Mouse (Mus musculus) adrenal gland, adult (tissue): ENCODE data around the gene Zfp36l2.
"Not testable (repeated sequence)": the region's sequence is repeated elsewhere in the genome, so short reads cannot be mapped to it uniquely, and the experiment has no call there.

ENCODE experiments used
- DNase-seq, 2 experiments: peaks; one replicate each; pipeline ENCODE4 v3.0.0; 2022 to 2023; ENCODE audit warnings: low spot score in 1 of 2; ENCODE audit not compliant: inconsistent age in 2 of 2

Gene Zfp36l2

DNA sequence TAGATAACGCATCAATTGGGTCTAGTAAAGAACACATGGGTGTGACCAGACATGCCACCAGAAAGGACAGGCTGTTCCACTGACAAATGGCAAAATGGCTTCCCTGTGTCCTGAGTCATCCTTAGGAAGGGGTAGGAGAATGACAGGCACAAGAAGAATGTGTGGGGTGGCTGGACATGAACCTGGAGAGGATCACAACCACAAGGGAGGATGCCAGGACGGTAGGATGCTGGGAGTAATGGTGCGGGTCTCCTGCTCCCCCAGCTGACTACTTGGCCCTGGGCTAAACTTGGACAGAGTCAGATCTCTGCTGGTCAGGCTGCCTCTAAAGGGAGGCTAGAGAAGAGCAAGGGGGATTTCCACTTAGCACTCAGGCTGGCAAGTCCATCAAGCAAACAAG is 8.1 kb upstream of the Zfp36l2 start:
- peak; percentile 47 to 66 for DNase-seq

DNA sequence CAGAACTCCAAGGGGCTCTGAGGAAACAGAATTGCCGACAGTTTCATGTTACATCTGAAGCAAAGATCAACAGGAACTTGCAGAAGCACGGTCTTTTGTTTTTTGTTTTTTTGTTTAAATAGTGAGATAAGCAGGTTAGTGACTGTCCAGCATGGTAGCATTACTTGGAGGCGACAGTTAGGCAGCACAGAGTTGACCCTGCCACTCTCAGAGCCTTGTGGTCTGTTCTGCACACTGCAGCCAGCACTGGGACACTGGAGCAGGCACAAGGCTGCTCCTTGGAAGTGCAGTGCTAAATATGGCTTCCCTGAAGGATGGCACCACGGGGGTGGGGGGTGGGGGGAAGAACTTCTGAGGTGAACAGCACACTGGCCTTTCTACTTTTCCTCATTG is 7.3 kb upstream of the Zfp36l2 start:
- peak in 1 of 2 experiments; percentile 4 for DNase-seq

DNA sequence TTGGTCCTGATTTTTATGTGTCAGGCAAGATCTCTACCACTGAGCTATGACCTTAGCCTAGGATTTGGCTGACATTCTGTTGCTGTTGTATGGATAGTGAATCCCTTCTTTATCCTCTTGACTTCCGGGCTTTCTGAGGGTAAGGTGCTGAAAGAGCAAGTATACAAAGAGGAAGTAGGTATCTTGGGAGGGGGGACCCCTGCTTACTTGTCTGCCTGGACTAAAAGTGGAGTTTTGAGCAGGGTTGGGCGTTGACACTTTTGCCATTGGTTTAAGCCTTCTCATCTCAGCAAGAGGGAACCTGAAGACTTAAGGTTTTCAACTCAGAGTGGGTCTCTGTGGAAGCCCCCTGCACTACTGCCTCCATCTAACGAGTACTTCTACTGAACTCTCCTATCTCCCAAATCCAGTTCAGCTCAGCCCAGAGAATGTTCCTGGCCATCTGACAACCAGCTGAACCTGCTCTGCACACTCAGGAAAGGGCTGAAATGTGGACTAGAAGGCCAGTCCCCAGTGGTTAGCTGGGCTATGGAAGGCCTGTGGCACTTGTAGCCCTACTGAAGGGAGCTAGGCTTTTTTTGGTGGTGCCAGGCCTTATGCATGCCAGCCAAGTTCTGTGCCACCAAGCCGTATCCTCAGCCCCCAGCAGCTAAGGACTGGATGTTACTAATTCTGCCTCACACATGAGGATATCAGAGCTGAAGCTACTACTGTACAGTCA is 6.7 kb upstream of the Zfp36l2 start:
- peak in 1 of 2 experiments; percentile 4 for DNase-seq

DNA sequence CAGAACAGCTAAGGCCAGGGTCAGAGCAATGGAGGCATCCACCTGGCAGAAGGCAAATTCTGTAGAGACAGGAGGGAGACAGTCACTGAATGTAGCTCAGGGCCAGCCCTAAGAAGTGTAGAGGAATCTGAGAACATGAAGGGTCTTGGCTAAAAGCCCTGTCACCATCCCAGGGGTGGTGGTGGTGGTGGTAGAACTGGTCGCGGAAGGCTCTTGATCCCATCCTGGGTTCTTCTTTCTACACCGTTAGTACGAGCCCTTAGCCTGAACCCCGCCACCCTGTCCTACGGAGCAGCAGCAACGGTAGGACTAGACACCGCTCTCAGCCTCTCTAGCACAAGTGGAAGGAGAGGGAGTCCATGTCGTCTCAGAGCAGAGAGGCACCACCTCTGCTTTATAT is 5.7 kb upstream of the Zfp36l2 start:
- peak; percentile 7 to 25 for DNase-seq

DNA sequence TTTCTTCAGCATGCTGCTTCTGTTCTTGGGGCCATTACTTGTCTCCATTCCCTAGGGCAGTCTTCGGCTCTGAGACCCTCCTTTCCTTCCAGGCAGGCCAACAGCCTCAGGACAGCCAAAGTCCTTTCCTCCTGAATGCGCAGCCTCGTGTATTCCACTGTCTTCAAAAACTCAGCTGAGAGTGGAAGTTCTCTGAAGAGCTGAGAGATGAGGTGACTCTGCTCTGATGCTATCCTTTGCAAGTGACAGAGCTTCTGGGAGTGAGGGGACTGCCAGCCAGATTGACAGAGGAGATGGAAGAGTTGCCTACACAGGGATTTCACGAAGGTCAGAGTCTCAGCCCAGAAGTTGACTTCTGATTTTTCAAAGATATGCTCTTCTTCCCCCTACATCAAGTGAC is 4.2 kb upstream of the Zfp36l2 start:
- peak in 1 of 2 experiments; percentile 26 for DNase-seq

DNA sequence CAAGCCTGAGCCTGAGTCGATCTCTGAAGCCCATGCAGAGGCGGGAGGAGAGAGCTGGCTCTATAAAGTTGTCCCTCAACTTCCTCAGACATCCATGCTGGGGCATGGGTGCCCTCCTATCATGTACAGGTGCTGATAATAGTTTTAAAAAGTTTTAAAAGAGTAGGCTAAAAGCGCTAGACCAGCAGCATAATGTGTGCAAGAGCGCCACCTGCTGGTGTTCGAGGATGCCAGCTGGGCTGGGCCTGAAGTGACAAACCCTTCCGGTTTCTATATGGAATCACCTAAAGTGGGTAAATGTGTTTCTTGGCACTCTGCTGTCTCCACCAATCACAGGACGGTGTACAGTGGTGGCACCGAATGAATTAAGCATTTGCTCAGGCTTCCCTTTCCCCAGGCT is 3.1 kb upstream of the Zfp36l2 start:
- peak; percentile 79 to 93 for DNase-seq

DNA sequence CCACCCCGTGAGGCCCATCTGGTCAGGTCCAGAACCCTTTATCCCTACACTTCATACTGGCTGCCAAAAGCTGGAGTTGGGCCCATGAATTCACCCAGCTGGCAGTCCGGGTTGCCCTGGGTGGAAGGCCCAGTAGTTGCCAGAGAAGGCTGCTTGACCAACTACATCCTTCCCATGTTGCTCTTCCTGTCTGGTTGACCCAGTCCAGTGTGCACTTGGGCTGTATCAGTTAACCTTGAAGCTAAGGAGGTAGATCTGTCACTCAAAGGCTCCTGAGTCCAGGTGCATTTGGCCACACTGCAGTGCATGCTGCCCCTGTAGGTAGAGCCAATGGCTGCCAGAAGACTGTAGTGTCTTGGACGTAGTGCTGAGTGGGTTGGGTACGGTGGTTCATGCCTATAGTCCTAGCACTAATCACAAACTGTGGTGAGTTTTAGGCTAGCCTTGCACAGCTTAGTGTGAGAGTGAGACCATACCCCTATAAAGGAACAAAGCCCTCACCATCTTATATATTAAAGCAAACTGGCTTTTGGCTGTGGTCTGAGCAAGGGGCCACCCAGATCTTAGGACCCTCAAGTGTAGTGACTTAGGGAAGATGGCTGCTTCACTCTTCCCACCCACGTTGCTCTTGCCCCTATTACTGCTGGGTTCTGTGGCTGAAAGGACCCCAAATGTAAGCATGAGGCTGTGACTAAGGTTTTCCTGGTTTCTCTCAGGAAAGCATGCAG is 1.5 kb upstream of the Zfp36l2 start:
- DNase-seq, result peak; percentile 57 to 82

DNA sequence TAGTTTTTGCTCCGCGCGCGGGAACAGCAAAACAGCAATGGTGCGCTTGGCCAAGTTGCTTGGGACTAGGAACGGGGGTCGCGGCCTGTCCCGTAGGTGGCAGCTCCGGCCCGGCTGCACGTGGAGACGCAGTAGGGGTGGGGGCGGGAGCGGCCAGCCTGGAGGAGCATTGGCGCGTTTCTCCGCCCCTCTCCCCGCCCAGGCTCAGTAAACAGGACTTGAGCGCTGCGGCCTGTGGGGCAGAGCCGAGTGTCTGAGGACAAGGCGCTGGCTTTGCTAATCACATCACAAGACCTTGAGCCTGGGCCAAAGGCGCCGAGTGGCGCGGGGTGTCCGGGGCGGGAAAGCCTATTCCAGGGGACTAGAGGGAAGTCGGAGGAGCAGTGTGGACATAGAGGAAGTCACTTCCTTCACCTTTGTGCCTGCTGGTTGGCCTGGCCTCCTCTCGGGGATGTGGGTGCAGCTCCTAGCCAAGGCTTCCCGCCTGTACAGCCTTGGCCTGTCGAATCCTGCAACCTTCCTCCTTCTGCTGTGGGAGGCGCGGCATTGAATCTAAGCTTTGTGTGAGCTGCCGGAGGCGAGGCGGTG is 721 bp upstream of the Zfp36l2 start:
- DNase-seq, result peak; percentile 97 to 99

DNA sequence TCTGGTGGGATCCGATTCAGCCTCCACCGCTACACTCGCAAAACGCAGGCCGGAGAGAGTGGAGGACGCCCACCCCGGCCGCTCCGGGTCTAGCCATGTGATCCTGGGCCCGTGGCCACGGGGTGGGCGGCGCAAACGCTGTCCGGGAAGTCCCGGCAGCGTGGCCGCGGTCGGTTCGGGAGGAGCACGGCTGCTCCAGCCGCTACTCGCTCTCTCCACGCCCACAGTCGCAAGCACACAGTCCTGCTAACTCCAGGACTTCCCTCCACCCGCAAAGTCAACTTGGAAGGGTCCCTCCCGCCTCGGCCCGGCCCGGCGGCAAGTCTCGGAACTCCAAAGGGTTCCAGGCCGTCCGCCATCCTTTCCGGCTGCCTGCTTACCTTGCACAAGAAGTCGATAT is 483 bp downstream of the Zfp36l2 start:
- not testable (repeated sequence) for DNase-seq

DNA sequence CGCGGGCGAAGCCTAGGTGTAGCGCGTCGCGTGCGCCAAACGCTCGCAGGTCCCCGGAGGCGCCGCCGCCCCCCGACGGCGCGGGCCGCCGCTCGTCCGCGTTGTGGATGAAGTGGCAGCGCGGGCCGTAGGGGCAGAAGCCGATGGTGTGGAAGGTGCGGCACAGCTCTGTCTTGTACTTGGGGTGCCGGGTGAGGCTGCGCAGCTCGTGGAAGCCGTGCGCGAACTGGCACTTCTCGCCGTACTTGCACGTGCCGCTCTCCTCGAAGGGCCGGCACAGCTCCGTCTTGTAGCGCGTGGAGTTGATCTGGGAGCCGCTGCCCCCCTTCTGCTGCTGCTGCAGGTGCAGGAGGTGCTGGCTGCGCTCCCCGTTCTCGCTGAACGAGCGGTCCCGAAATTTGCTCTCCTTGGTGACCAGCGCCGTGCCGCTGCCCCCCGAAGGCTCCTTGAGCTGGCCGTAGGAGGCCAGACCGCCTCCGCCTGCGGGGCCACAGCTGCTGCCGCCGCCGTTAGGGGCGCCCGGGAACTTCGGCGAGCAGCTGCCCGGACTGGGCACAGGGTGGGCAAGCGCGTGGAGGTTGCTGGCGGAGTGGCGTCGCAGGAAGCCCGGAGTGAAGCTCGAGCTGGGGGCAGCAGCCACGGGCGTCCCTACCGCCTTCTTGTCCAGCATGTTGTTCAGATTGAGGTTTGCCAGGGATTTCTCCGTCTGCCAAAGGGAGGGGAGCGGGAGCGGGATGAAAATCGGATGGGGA is 1.1 kb downstream of the Zfp36l2 start:
- peak; percentile 79 to 92 for DNase-seq

DNA sequence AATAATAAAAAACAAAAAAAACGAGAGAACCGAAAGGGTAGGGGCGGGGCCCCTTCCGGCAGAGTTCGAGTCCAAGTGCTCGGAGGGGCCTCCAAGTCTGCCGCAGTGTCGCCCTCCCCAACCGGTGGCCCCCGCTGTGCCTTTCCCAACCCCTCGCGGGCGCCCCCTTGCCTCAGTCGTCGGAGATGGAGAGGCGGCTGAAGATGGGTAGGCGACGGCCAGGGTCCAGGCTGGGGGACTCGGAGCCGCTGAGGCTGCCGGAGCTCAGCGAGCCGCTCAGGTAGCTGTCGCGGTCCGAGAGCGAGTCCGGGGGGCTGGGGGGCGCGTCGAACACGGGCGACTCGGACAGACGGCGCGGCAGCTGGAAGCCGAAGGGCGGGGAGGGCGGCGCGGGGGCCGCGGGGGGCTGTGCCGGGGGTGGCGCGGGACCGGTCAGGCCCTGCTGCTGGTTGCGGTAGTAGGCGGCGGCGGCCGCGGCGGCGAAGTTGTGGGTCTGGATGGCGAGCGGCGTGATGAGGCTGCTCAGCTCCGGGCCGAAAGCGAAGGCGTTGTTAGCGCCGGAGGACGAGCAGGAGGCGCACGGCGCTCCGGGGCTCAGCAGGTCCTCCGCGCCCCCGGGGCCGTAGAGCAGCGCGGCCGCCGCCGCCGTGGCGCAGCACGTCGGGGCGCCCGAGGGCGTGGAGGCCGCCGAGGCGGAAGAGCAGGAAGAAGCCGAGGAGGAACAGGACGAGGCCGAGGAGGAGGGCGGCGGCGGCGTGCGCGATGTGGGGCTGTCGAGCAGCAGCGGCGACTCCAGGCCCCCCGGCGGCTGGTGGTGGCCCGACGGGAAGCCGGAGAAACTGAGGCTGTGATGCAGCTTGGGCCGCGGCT is 1.9 kb downstream of the Zfp36l2 start:
- peak; percentile 72 to 86 for DNase-seq

DNA sequence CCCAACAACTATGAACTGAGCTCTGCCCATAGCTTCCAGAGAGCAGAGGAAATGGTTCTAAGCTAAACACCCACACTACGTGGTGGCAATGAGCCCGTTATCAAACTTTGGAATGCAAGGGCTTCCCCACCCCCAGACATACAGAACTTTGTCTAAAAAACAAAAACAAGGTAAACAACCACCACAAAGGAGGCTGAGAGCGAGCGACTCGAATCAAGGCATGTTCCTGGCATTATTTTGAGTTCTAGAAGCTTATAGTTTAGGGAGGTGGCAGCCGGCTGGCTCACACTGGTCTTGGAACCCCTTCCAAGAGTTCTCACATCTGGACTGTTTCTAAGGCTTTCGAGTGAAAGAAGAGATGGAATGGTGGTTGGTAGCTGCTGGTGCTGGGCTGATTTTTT is 2.7 kb downstream of the Zfp36l2 start:
- DNase-seq, result peak; percentile 31 to 83

DNA sequence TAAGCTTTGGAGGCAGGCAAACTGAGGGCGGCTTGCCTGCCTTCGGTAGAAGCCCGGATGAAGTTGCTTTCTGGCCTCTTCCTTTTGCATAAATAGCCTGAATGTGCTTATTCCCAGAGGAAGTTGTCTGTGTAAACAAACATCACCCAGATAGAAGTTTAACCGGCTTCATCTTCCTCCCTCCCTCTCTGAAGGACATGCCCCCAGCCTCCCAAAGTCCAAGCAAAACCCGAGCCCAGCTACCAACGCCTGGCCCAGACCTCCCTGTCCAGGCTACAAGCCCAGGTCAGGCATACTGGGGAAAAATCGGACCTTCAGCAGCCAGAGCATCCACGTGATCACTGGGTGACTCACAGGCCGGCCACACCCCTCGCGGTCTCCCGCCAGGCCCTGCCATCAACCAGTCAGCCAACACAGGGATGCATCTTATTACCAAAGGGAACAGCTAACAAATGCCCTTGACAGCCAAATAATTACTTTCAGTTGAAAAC is 4.4 kb downstream of the Zfp36l2 start:
- DNase-seq, result peak; percentile 96 to 98

DNA sequence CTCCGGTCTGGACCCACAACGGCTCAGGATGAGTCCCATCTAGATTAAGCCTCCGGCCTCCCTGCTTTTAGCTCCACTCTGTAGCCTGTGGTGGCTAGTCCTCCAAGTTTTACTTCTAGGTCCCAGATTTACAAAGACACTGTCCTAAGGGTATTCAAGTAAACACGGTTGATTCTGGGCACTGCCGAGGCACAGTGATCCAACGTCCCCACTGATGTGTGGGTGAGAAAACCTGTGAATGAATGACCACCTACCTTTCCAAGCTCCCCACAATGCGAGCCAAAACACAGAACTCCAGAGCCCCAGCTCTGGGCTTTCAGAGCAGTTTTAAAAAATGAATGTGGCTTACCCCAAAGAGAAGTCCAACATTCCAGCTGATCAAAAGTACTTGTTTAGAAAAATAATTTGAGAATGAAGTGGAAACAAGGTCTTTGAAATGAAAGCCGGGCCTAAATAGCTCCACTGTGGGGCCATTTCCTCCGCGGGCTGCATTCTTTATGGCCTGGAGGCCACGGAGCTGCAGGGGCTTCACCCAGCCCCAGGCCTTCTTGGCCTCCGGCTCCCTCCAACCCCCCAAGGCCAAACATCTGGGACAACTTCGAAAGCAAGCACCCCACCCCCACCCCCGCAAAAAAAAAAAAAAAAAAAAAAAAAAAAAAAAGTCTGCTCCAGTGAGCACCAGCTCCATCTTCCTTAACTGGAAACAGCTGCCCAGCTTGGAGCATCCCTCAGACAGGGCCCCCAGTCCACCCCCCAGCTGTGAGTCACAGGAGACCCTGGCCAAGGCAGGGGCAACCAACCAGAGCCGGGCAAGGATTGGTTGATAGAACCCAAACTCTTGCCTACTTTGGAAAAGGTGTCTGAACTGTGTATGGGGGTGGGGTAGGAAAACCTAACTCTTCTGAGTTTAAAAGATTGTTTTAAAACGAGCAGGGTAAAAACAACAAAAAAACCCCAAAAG is 5.2 kb downstream of the Zfp36l2 start:
- peak; percentile 49 to 71 for DNase-seq

DNA sequence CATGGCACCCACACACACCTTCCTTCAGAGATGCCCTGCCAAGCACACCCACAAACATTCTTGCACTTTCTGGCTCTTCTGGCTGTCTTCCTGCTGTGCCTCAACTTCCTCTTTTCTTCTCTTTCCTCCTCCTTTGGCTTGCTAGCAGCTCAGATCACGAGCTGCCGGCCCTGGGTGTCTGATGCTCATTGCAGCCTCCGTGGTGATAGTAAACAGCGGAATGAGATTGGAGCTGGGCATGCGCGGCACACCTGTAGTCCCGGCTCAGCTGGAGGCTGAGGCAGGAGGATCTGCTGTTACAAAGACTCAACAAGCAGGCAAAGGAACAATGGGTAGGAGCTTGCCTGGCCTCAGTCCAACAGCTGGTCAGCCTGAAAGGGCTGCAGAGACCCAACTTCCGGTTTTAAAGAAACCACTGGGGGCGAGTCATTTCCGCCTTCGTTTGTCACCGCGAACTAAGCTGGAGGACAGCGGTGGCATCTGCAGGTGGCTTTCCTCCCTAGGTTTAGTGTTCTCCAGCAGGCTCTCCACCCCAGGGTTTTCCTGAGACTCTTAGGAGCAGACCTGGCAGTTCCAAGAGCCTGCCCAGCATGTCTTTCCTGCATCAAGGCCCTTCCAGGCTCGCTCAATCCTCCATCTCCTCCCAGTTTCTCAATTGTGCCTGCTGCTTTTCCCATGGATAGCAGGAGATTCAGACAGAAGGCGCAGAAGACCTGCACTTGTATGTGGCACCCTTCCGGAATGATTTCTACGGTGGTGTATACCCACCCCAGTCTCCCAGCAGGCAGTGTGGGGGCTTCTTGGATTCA is 6.0 kb downstream of the Zfp36l2 start:
- DNase-seq, result peak; percentile 63 to 79

DNA sequence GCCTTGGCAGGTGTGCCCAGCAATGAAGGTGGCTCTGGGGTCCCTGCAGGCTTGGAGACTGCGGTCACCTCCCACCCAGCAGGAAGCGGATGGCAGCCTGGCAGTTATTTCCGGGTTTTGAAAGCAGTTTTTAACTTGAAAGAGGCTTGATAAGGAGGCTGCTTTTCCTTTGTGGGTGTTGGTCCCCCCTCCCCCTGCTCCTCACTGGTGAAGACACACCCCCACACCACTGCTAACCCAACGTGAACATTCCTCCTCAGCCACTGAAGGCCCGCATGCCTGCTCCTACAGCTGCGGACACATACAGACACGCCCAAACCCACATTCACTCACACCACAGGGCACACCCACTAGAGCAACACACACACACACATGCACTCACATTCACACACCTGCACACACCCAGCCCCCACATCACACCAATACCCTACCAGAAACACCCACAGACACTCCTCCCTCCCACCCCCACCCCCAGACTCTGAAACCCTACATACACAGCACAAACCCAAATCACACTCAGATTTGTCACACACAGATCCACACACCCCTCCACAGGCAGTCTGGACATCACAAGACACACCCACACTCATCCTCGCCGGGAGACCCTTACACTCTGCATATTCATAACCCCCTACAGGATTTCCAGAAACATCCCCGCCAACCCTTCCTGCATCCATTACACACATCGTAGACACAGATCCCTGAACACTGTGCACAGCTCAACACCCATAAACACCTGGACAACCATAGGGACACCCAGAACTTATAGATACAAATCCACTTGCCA is 6.8 kb downstream of the Zfp36l2 start:
- DNase-seq, result peak; percentile 38 to 71

DNA sequence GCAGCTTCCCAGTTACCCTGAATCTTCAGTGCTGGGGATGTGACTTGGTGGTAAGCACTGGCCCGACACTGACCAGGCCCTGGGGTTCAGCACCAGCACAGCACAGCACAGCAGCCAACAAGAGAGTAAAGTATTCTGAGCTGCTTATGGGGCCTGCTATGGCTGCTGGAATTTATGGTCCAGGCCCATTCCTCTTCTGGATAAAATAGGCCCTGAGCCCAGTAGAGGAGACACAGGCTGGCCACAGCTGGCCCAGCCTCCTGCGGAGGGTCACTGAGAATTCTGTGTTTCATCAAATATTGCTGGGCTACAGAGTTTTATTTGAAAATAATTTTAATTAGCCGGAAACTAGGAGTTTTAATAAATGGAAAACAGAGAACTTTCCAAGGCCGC is 7.8 kb downstream of the Zfp36l2 start:
- DNase-seq, result peak in 1 of 2 experiments; percentile 8
